Mouse (Mus musculus) hindbrain, embryonic 14.5 days (tissue): ENCODE results near the gene Pld1. TPM values are rescaled to one million over a fixed set of nuclear protein-coding genes. Genes with fewer than 3 reads are reported as not detected.
A peak's percentile ranks its signal among the peaks of the same experiment; 100 is the strongest.

ENCODE experiments used
- ATAC-seq: fragments of 200-750 bp; cut with Nextera tagmentation; 2 replicates; pipeline ENCODE4 v1.8.0; 2017; ENCODE audit warnings: moderate number of reproducible peaks, mild to moderate bottlenecking, moderate TSS enrichment, moderate library complexity; ENCODE audit not compliant: low FRiP score
- DNase-seq: peaks from one replicate; pipeline ENCODE4 v3.0.0-alpha.2; 2015; ENCODE audit warnings: low spot score
- H3K27ac ChIP-seq: fragments of 300-500 bp; sonication (generic); 2 replicates; pipeline ENCODE4 v1.5.1; 2014; ENCODE audit warnings: mild to moderate bottlenecking, moderate library complexity
- H3K27me3 ChIP-seq: fragments of 300-500 bp; sonication (generic); 2 replicates; pipeline ENCODE4 v1.6.1; 2014; ENCODE audit warnings: mild to moderate bottlenecking, low read length, mixed read lengths; ENCODE audit not compliant: control insufficient read depth, insufficient read depth
- H3K36me3 ChIP-seq: fragments of 300-500 bp; sonication (generic); replicated peaks from 2 replicates; pipeline ENCODE4 v1.6.1; 2014; ENCODE audit not compliant: control insufficient read depth, insufficient read depth
- H3K4me1 ChIP-seq: fragments of 300-500 bp; sonication (generic); replicated peaks from 2 replicates; pipeline ENCODE4 v1.6.1; 2014; ENCODE audit warnings: antibody characterized with exemption, low read length, mixed read lengths; ENCODE audit not compliant: control insufficient read depth, insufficient read depth
- H3K4me2 ChIP-seq: fragments of 300-500 bp; sonication (generic); replicated peaks from 2 replicates; pipeline ENCODE4 v1.6.1; 2014; ENCODE audit warnings: mild to moderate bottlenecking, moderate library complexity
- H3K4me3 ChIP-seq: fragments of 300-500 bp; sonication (generic); replicated peaks from 2 replicates; pipeline ENCODE4 v1.5.1; 2014; ENCODE audit warnings: mild to moderate bottlenecking, low read length
- H3K9ac ChIP-seq: fragments of 300-500 bp; sonication (generic); 2 replicates; pipeline ENCODE4 v1.6.1; 2014
- H3K9me3 ChIP-seq: fragments of 300-500 bp; sonication (generic); 2 replicates; pipeline ENCODE4 v1.6.1; 2016; ENCODE audit warnings: low read length; ENCODE audit not compliant: control insufficient read depth
- WGBS: fragments of 180-500 bp; shearing (Covaris S2); extraction: QIAGEN DNeasy Blood & Tissue Kit; methylation state at CpG from one replicate; pipeline ENCODE4 v1.1.7; 2014; 5-methylcytosine and 5-hydroxymethylcytosine counted together
- polyA plus RNA-seq: library from polyadenylated mRNA; unstranded; fragments of >200 nt; fragmentation: Nextera tagmentation; extraction: Ambion mirVana; gene quantifications from 2 replicates; pipeline ENCODE4 v1.2.1, GENCODE M21; 2014

The Pld1 gene
- polyA plus RNA-seq: 6.4 and 6.7 TPM in 2 replicates

- WGBS: under 1% methylated on average over 65 of the region's 68 CpGs
- peak; percentile 85 for ATAC-seq
These were observed at the start of gene Pld1 for GRCm38 (mm10) chr3:27938381-27939323. Gene Pld1 (plus strand): TSS chr3:27938695.

GRCm38 (mm10) chr3:27896318-27896892 is 42.1 kb upstream of the Pld1 start, which contains the start of gene Tmem212:
Gene Tmem212 (minus strand): TSS chr3:27896368.
- Histone ChIP-seq H3K4me2 (no peak within 1 kb of the TSS), H3K4me3 (no peak within 1 kb of the TSS), H3K9ac (no peak within 1 kb of the TSS), H3K36me3 (no peaks in the 10 kb centered on the region), H3K27ac (no peak within 1 kb of the TSS), H3K27me3 (no peaks in the 10 kb centered on the region), H3K9me3 (no peaks in the 10 kb centered on the region), H3K4me1 (no peaks in the 10 kb centered on the region)
- WGBS: 73% methylated on average over 8 of the region's 8 CpGs
- DNase-seq (no peak), ATAC-seq (no peak)

More at GRCm38 (mm10) chr3:27938381-27939323, at the start of gene Pld1:
- Histone ChIP-seq H3K9me3 (no peaks in the 10 kb centered on the region), H3K27ac (peak within 1 kb of the TSS; percentile 39; the same call in 1 of the 2 replicates), H3K4me1 (no peaks in the 10 kb centered on the region; the same call in 1 of the 2 replicates), H3K4me3 (peak within 1 kb of the TSS; percentile 58), H3K27me3 (peaks cover 4% of the 10 kb centered on the region; the same call in 1 of the 2 replicates), H3K36me3 (no peaks in the 10 kb centered on the region), H3K9ac (peak within 1 kb of the TSS; percentile 61), H3K4me2 (peak within 1 kb of the TSS; percentile 99)
- DNase-seq: peak; percentile 38

GRCm38 (mm10) chr3:27898178-27898577 is 40.3 kb upstream of the Pld1 start:
- Histone ChIP-seq H3K27me3 (no peaks in the 10 kb centered on the region), H3K9me3 (no peaks in the 10 kb centered on the region), H3K4me3 (no peak overlapping the region), H3K36me3 (no peaks in the 10 kb centered on the region), H3K4me2 (no peak overlapping the region), H3K4me1 (no peaks in the 10 kb centered on the region), H3K27ac (no peak overlapping the region), H3K9ac (no peak overlapping the region)
- DNase-seq (no peak), ATAC-seq (no peak)
- WGBS: 82% methylated on average over 10 of the region's 10 CpGs

GRCm38 (mm10) chr3:27899012-27899726 is 39.3 kb upstream of the Pld1 start:
- no peak for DNase-seq
- no peak for ATAC-seq
- H3K4me2 ChIP-seq: no peak overlapping the region
- H3K9me3 ChIP-seq: no peaks in the 10 kb centered on the region
- H3K27ac ChIP-seq: no peak overlapping the region
- no peaks in the 10 kb centered on the region for H3K36me3 ChIP-seq
- H3K27me3 ChIP-seq: no peaks in the 10 kb centered on the region
- 71% methylated on average over 13 of the region's 13 CpGs for WGBS
- H3K4me1 ChIP-seq: no peaks in the 10 kb centered on the region
- H3K9ac ChIP-seq: no peak overlapping the region
- H3K4me3 ChIP-seq: no peak overlapping the region

- Histone ChIP-seq H3K27me3 (no peaks in the 10 kb centered on the region), H3K36me3 (no peaks in the 10 kb centered on the region), H3K9ac (no peak overlapping the region), H3K4me2 (no peak overlapping the region), H3K27ac (no peak overlapping the region), H3K9me3 (no peaks in the 10 kb centered on the region), H3K4me1 (no peaks in the 10 kb centered on the region), H3K4me3 (no peak overlapping the region)
- DNase-seq: no peak
- no peak for ATAC-seq
- 90% methylated on average over 6 of the region's 6 CpGs for WGBS
These were observed 36.6 kb upstream of the Pld1 start for GRCm38 (mm10) chr3:27901846-27902245.

- Histone ChIP-seq H3K4me3 (no peak overlapping the region), H3K4me2 (no peak overlapping the region), H3K36me3 (no peaks in the 10 kb centered on the region), H3K4me1 (no peaks in the 10 kb centered on the region), H3K27ac (no peak overlapping the region), H3K9me3 (no peaks in the 10 kb centered on the region), H3K9ac (no peak overlapping the region), H3K27me3 (no peaks in the 10 kb centered on the region)
- WGBS: 50% methylated on average over 13 of the region's 13 CpGs
- no peak for ATAC-seq
- DNase-seq: no peak
These were observed 33.7 kb upstream of the Pld1 start for GRCm38 (mm10) chr3:27904659-27905330.

GRCm38 (mm10) chr3:27906647-27907209 is 31.8 kb upstream of the Pld1 start:
- Histone ChIP-seq H3K9ac (no peak overlapping the region), H3K36me3 (no peaks in the 10 kb centered on the region), H3K9me3 (no peaks in the 10 kb centered on the region), H3K27me3 (no peaks in the 10 kb centered on the region), H3K4me3 (no peak overlapping the region), H3K27ac (no peak overlapping the region), H3K4me1 (no peaks in the 10 kb centered on the region), H3K4me2 (no peak overlapping the region)
- ATAC-seq (no peak), DNase-seq (no peak)
- WGBS: 80% methylated on average over 7 of the region's 7 CpGs

- Histone ChIP-seq H3K27me3 (no peaks in the 10 kb centered on the region), H3K4me1 (no peaks in the 10 kb centered on the region), H3K9ac (no peak overlapping the region), H3K4me2 (no peak overlapping the region), H3K4me3 (no peak overlapping the region), H3K27ac (no peak overlapping the region), H3K36me3 (no peaks in the 10 kb centered on the region), H3K9me3 (no peaks in the 10 kb centered on the region)
- DNase-seq (no peak), ATAC-seq (no peak)
- 86% methylated on average over 2 of the region's 2 CpGs for WGBS
These were observed 31.2 kb upstream of the Pld1 start for GRCm38 (mm10) chr3:27907301-27907700.
